In genomic region chr11:103015881-103016825, GRCm38 (mm10) we compare ENCODE assay signal across 8 mouse cellular contexts. TPM values are rescaled to one million over a fixed set of nuclear protein-coding genes. Genes with fewer than 3 reads are reported as not detected.
A peak's percentile ranks its signal among the peaks of the same experiment; 100 is the strongest.
DNase-seq lines count a peak whose midpoint lies in the region; ATAC-seq and TF ChIP-seq lines count a peak whose summit lies in the region.

No protein-coding gene starts in this region.

- peak overlapping the region; percentile 85 for H3K4me3 ChIP-seq in layer of hippocampus, adult 2 months
- H3K4me3 ChIP-seq in embryonic facial prominence, embryonic 11.5 days (ENCODE audit: low read depth, low read length) = peak overlapping the region; percentile 85
- peak overlapping the region; percentile 80 for H3K4me3 ChIP-seq in limb, embryonic 10.5 days
- H3K4me3 ChIP-seq in neural tube, embryonic 14.5 days (ENCODE audit: low read depth, low read length) = peak overlapping the region; percentile 81

- peak overlapping the region; percentile 94 for H3K9ac ChIP-seq in embryonic facial prominence, embryonic 11.5 days (replicated peaks; ENCODE audit: low read length)
- peak overlapping the region; percentile 88 for H3K9ac ChIP-seq in neural tube, embryonic 14.5 days (replicated peaks; ENCODE audit: low read depth, low read length)

- H3K27me3 ChIP-seq in embryonic facial prominence, embryonic 11.5 days (ENCODE audit: control insufficient read depth, insufficient read depth, low read length) = no peaks in the 10 kb centered on the region
- no peaks in the 10 kb centered on the region for H3K27me3 ChIP-seq in limb, embryonic 10.5 days (ENCODE audit: low read depth, poor library complexity, severe bottlenecking)
- H3K27me3 ChIP-seq in neural tube, embryonic 14.5 days (ENCODE audit: control insufficient read depth, insufficient read depth, low read length) = no peaks in the 10 kb centered on the region

- intact Hi-C loops in gastrocnemius, postnatal 36 days (cut with DNase I) = no loop called here

- WGBS in embryonic facial prominence, embryonic 11.5 days = 45% methylated on average over 27 of the region's 27 CpGs
- WGBS in limb, embryonic 10.5 days = 50% methylated on average over 27 of the region's 27 CpGs
- WGBS in neural tube, embryonic 14.5 days = 48% methylated on average over 27 of the region's 27 CpGs

- H3K36me3 ChIP-seq in embryonic facial prominence, embryonic 11.5 days (replicated peaks; ENCODE audit: control insufficient read depth, insufficient read depth, low read depth, low read length) = no peaks in the 10 kb centered on the region; the same call in 1 of the 2 replicates
- peaks cover 42% of the 10 kb centered on the region for H3K36me3 ChIP-seq in limb, embryonic 10.5 days
- H3K36me3 ChIP-seq in neural tube, embryonic 14.5 days (ENCODE audit: control insufficient read depth, insufficient read depth, low read length) = no peaks in the 10 kb centered on the region

- no peak for ATAC-seq in embryonic facial prominence, embryonic 11.5 days (replicated peaks; ENCODE audit: insufficient number of reproducible peaks, low FRiP score, low TSS enrichment, low read depth)
- ATAC-seq in neural tube, embryonic 14.5 days (ENCODE audit: low read depth) = no peak

- H3K4me2 ChIP-seq in embryonic facial prominence, embryonic 11.5 days (ENCODE audit: low read depth, low read length) = peak overlapping the region; percentile 32
- H3K4me2 ChIP-seq in neural tube, embryonic 14.5 days (ENCODE audit: low read depth, low read length) = peak overlapping the region; percentile 68

- TF ChIP-seq CTCF in layer of hippocampus, adult 2 months (conservative IDR thresholded peaks at IDR 0.05) = no peak

- H3K4me1 ChIP-seq in embryonic facial prominence, embryonic 11.5 days (ENCODE audit: control insufficient read depth, insufficient read depth, low read length) = no peaks in the 10 kb centered on the region
- H3K4me1 ChIP-seq in limb, embryonic 10.5 days = peaks cover 18% of the 10 kb centered on the region
- H3K4me1 ChIP-seq in neural tube, embryonic 14.5 days (ENCODE audit: control insufficient read depth, insufficient read depth, low read length) = peaks cover 10% of the 10 kb centered on the region

- peak overlapping the region; percentile 94 for H3K27ac ChIP-seq in layer of hippocampus, adult 2 months
- H3K27ac ChIP-seq in embryonic facial prominence, embryonic 11.5 days (replicated peaks; ENCODE audit: low read depth, low read length) = peak overlapping the region; percentile 91
- H3K27ac ChIP-seq in limb, embryonic 10.5 days = peak overlapping the region; percentile 97
- H3K27ac ChIP-seq in neural tube, embryonic 14.5 days (ENCODE audit: low read depth, low read length) = peak overlapping the region; percentile 91

- no peaks in the 10 kb centered on the region for H3K9me3 ChIP-seq in embryonic facial prominence, embryonic 11.5 days (replicated peaks; ENCODE audit: control insufficient read depth, low read length)
- H3K9me3 ChIP-seq in limb, embryonic 10.5 days (replicated peaks) = no peaks in the 10 kb centered on the region
- no peaks in the 10 kb centered on the region for H3K9me3 ChIP-seq in neural tube, embryonic 14.5 days (ENCODE audit: control insufficient read depth, low read length)

- DNase-seq in layer of hippocampus, adult 2 months (ENCODE audit: low spot score in 2 of 2) = no peak
- DNase-seq in layer of hippocampus, adult 9-10 months (ENCODE audit: low spot score) = no peak
- no peak for DNase-seq in embryonic facial prominence, embryonic 11.5 days (ENCODE audit: low spot score)
- no peak for DNase-seq in limb, embryonic 10.5 days (ENCODE audit: low spot score)
- DNase-seq in cerebellum, postnatal 14 days = no peak
- DNase-seq in gastrocnemius, postnatal 36 days = no peak
- no peak for DNase-seq in spleen, adult 12 weeks (ENCODE audit: low spot score)

RNA-seq across cellular contexts. Expression of gene Nmt1, which starts 11.8 kb away (rescaled TPM):
- total RNA-seq in layer of hippocampus, adult 2 months (2021) = 100 to 1,000 TPM; 169 to 173 TPM
- polyA plus RNA-seq in embryonic facial prominence, embryonic 11.5 days (2014; fragmentation: Nextera tagmentation; extraction: Ambion mirVana) = 48.6 and 49.6 TPM in 2 replicates
- 60.5 and 63.1 TPM in 2 replicates for polyA plus RNA-seq in limb, embryonic 10.5 days (2016; fragmentation: Nextera tagmentation; extraction: Ambion mirVana)
- 27.9 and 35.5 TPM in 2 replicates for polyA plus RNA-seq in neural tube, embryonic 14.5 days (2014; fragmentation: Nextera tagmentation; extraction: Ambion mirVana)
- total RNA-seq in gastrocnemius, postnatal 36 days (2021) = 10 to 100 TPM; 44.6 to 47.2 TPM

RNA-seq across cellular contexts. Expression of gene Dcakd, which starts 12.0 kb away (rescaled TPM):
- total RNA-seq in layer of hippocampus, adult 2 months (2021) = 10 to 100 TPM; 77.1 to 80.3 TPM
- polyA plus RNA-seq in embryonic facial prominence, embryonic 11.5 days (2014; fragmentation: Nextera tagmentation; extraction: Ambion mirVana) = 273 and 276 TPM in 2 replicates
- 260 and 269 TPM in 2 replicates for polyA plus RNA-seq in limb, embryonic 10.5 days (2016; fragmentation: Nextera tagmentation; extraction: Ambion mirVana)
- polyA plus RNA-seq in neural tube, embryonic 14.5 days (2014; fragmentation: Nextera tagmentation; extraction: Ambion mirVana) = 178 and 193 TPM in 2 replicates
- total RNA-seq in gastrocnemius, postnatal 36 days (2021) = 10 to 100 TPM; 16.2 to 19.8 TPM
